10 mouse cellular contexts compared by ENCODE assay signal in the genomic region with DNA sequence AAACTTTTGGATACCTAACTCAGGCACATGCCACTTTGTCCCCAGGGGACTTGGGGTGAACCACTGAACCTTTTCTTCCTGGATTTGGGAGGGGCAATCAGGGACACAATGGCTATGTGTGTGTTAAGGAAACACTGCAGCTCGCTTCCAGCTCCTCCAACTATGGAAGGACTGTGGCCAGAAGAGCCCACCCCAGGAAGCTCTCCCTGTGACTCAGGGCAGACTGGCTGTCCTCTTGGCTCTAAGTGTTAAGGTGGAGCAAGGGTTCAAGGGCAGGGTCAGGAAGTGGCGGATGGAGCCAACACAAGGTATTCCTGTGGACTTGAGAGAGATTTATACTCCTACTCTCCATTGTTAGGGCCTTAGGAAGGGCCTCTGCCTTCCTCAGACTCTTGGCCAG.
DNase-seq lines count a peak whose midpoint lies in the region; ATAC-seq and TF ChIP-seq lines count a peak whose summit lies in the region.
"Had no signal": no experiment of that assay in that cellular context is flagged by ENCODE, and none has a peak within 500 bp of the region (broad histone marks: within the 10 kb centered on the region; RNA-seq: fewer than 3 reads in every experiment).

No protein-coding gene starts in this region.

- WGBS in midbrain, embryonic 15.5 days: 66% methylated on average over 2 of the region's 2 CpGs
- WGBS in midbrain, embryonic 13.5 days: 57% methylated on average over 2 of the region's 2 CpGs

- H3K9me3 ChIP-seq in midbrain, embryonic 15.5 days: no peaks in the 10 kb centered on the region
- H3K9me3 ChIP-seq in midbrain, embryonic 13.5 days: no peaks in the 10 kb centered on the region
- H3K9me3 ChIP-seq: forebrain, embryonic 12.5 days had no signal

- no peak overlapping the region for H3K9ac ChIP-seq in midbrain, embryonic 15.5 days
- H3K9ac ChIP-seq in midbrain, embryonic 13.5 days (replicated peaks): no peak overlapping the region
- H3K9ac ChIP-seq: forebrain, embryonic 12.5 days had no signal

- DNase-seq in gastrocnemius, adult 2 months: peak; percentile 51
- no peak for DNase-seq in gastrocnemius, postnatal 4 days (ENCODE audit: low spot score in 2 of 2)
- DNase-seq in ES-CJ7 (ENCODE audit: low read depth, low spot score): peak; percentile 5
- peak; percentile 38 for DNase-seq in gastrocnemius, postnatal 25 days
- DNase-seq in kidney, postnatal 25 days: peak; percentile 70 to 89
- DNase-seq in cerebellum, postnatal 14 days: no peak
- DNase-seq: cerebellum, adult 9-10 months had no signal

- peak overlapping the region; percentile 75 for H3K27ac ChIP-seq in gastrocnemius, adult 2 months
- H3K27ac ChIP-seq in midbrain, embryonic 15.5 days: no peak overlapping the region
- no peak overlapping the region for H3K27ac ChIP-seq in midbrain, embryonic 13.5 days
- H3K27ac ChIP-seq: forebrain, embryonic 12.5 days had no signal

- no peak overlapping the region for H3K4me2 ChIP-seq in midbrain, embryonic 15.5 days
- no peak overlapping the region for H3K4me2 ChIP-seq in midbrain, embryonic 13.5 days (replicated peaks)
- H3K4me2 ChIP-seq: forebrain, embryonic 12.5 days had no signal

- ATAC-seq in midbrain, embryonic 15.5 days (replicated peaks): no peak
- no peak for ATAC-seq in midbrain, embryonic 13.5 days

- no peak for TF ChIP-seq CTCF in gastrocnemius, adult 2 months (IDR thresholded peaks at IDR 0.05)

- no peak overlapping the region for H3K4me3 ChIP-seq in gastrocnemius, adult 2 months
- no peak overlapping the region for H3K4me3 ChIP-seq in midbrain, embryonic 15.5 days
- no peak overlapping the region for H3K4me3 ChIP-seq in midbrain, embryonic 13.5 days (replicated peaks)
- H3K4me3 ChIP-seq: forebrain, embryonic 12.5 days had no signal

- intact Hi-C loops in gastrocnemius, adult 2 months (cut with DNase I): no loop called here

- H3K36me3 ChIP-seq in midbrain, embryonic 15.5 days (replicated peaks): no peaks in the 10 kb centered on the region
- H3K36me3 ChIP-seq in midbrain, embryonic 13.5 days: no peaks in the 10 kb centered on the region
- H3K36me3 ChIP-seq: forebrain, embryonic 12.5 days had no signal

- H3K27me3 ChIP-seq in midbrain, embryonic 15.5 days (replicated peaks): no peaks in the 10 kb centered on the region
- no peaks in the 10 kb centered on the region for H3K27me3 ChIP-seq in midbrain, embryonic 13.5 days
- H3K27me3 ChIP-seq: forebrain, embryonic 12.5 days had no signal

- peaks cover 33% of the 10 kb centered on the region for H3K4me1 ChIP-seq in midbrain, embryonic 15.5 days
- H3K4me1 ChIP-seq in midbrain, embryonic 13.5 days (replicated peaks): peaks cover 42% of the 10 kb centered on the region

Comparison
In these comparisons a context has a peak if more than half of its experiments do, and no peak if none do; other contexts are left out.
1. DNase-seq: peak in gastrocnemius, adult 2 months (single experiment), ES-CJ7 (single experiment), gastrocnemius, postnatal 25 days (single experiment) and kidney, postnatal 25 days (2 of 2); none in gastrocnemius, postnatal 4 days (0 of 2) and cerebellum, postnatal 14 days (0 of 2).